Mouse (Mus musculus) cerebellum, postnatal 36 days (tissue): ENCODE results near the gene Aplp2.

Experiments used
- DNase-seq, 2 experiments: peaks; one replicate each; pipeline ENCODE4 v3.0.0; 2021 to 2022; ENCODE audit warnings: mixed read lengths in 2 of 2

The Aplp2 gene

DNA sequence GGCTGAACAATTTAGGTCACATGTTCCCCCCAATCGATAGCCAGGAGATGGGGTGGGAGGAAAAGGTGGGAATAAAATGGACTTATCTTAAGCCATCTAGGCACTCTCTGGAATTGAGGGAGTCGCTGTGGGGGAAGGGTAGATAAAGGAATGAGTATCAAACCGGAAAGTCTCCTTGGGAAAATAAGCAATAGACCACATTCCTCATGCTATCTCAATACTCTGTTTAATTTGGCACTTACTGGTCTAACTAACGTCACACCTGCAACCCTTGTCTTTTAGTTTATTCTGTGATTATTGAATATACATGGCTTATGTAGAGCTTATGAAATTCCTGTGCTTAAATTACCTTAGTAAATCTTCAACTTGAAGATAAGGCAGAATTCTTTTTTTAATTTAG, 11.9 kb upstream of the Aplp2 start:
- DNase-seq = no peak

GRCm38 (mm10) chr9:31221170-31221569, 9.6 kb upstream of the Aplp2 start:
- no peak for DNase-seq

DNA sequence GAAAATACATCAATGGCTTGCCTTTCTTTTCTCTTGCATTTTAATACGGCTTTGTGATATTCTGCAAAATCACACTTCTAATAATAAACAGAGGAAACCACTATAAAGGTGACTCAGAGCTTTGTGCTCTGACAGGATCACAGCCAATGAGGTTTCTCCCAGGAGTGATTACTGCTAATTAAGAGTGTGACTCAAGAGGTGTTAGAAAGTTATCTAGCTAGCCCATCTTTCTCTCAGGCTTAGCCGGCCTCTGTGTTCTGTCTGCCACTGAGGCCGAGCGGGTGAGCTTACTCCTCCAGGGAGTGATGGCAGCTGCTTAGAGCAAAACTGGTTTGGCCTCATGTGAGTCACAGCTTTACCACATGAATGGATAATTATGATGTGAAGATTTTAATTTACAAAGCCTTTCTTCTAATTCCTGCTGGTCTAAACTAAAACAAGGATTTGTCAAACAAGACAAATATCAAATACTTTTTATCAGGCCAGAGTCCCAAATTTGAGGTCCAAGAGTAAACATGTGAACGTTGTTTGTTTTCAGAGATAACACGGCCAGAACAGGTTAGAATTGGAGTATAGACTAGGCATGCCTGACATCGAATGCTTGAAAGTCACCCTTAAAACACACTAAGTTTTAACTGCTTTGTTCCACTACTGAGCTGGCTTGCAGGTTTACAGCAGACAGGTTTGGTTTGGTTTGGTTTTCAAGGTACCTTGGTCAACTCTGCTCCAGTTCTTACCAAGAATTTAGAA, 6.2 kb upstream of the Aplp2 start:
- DNase-seq = no peak

- no peak for DNase-seq
These were observed 939 bp upstream of the Aplp2 start for GRCm38 (mm10) chr9:31212500-31213008.

DNA sequence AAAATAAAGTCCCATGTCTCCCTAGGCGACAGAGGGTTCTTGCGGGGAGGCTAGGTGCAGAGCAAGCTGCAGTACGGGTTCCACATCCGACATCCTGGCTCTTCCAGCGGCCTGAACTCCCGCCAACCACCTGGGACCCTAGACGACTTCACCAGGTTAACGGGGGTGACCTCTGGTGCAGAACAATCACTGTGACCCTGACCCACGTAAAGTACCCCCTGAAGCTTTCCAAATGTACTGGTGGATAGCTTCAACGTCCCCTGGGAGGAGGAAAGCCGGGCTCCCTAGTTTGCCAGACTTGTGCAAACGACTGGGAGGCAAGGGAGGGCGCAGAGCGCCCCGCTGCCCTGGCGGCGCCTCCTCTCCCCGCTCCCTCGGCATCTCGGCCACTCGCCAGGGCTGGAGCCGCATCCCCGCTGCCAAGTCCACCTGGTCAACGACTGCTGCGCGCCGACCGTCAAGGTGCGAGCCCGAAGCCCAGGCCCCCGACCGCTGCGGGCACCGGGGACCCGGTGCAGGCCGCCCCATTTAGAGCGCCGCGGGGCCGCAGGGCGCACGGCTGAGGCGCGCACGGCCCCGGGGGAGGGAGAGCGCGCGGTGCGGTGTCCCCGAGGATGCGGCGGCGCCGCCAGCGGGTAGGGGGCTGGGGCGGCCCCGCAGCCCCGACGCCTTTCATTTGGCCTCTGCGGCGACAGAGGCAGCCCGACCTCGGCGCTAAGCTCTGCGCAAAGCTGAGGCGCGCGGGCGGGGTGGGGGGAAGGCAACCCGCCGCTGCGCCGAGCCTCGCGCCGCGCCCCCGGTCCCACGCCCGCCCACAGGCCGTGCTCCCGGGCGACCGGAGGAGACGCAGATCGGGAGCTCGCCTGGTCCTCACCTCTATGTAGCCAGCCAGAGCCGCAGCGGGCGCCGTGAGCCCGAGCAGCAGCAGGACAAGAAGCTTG, 596 bp downstream of the Aplp2 start:
- DNase-seq = peak; percentile 71 to 78

- no peak for DNase-seq
These were observed 1.5 kb downstream of the Aplp2 start for GRCm38 (mm10) chr9:31210163-31210562.

DNA sequence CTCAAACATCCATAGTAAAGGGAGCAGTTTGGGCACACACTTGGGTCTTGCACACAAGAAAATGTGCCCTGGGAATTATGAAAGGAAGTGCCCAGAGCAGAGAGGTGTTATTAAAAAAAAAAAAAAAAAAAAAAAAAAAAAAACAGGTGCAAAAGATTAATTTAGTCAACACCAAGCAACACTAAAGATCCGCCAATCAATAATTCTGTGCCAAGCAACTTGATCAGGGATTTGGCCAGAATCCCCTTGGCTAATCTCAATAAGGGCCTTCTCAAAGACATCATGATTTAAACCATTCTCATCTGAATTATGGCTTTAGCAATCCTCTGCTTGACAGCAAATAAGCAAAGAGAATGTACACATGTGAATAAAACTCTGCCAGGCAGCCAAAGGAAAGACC, 2.1 kb downstream of the Aplp2 start:
- DNase-seq = no peak

- DNase-seq = peak; percentile 67 to 69
These were observed 3.9 kb downstream of the Aplp2 start for GRCm38 (mm10) chr9:31207732-31208131.

GRCm38 (mm10) chr9:31204722-31205121, 6.9 kb downstream of the Aplp2 start:
- DNase-seq = no peak

DNA sequence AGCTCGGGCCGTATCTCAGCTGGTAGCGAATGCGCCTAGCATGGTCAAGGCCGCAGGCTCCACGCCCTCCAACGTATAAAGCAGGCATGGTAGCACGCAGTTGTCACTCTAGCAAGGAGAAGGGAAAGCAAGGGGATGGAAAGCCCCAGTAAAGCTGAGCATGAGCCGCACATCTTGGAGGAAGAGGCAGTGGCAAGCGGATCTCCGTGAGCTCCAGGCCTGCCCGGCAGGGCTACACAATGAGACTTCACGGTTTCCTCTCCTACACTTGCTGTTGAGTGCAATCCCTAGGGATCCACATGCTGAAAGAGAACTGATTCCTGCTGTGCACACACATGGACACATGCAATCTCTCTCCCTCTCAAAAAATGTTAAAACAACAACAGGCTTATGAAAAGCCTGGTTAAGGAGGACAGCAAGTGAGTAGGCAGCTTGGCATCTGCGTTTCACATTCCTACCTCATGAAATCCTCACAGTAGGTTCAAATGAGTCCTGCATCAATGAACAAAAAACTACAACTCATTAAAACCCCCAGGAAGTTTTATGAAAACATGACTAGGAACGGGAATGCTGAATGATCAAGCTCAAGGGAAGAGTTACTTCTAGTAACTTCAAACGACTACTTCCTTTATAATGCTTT, 7.9 kb downstream of the Aplp2 start:
- no peak for DNase-seq

GRCm38 (mm10) chr9:31203068-31203467, 8.5 kb downstream of the Aplp2 start:
- no peak for DNase-seq

DNA sequence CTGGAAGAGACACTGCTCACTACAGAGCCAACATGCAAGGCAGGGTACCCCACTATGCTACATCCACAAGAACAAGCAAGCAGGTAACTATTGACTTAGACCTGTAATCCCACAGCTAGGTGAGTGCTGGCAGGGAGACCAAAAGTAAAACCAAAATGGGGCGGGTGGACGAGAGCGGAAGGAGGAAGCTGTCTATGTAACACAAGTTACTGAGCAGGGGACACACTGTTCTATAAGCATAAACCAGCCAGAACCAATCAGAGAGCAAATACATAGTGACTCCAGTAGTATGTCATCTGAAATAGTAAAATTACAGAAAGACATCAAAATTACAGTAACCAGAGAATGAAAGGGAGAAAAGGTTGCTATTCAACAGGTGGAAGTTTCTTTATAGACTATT, 13.0 kb downstream of the Aplp2 start:
- no peak for DNase-seq

- DNase-seq = no peak
These were observed 13.8 kb downstream of the Aplp2 start for GRCm38 (mm10) chr9:31197782-31198181.

- no peak for DNase-seq
These were observed 14.9 kb downstream of the Aplp2 start for GRCm38 (mm10) chr9:31196742-31197141.

- DNase-seq = no peak
These were observed 16.0 kb downstream of the Aplp2 start for GRCm38 (mm10) chr9:31195573-31195972.

- no peak for DNase-seq
These were observed 19.2 kb downstream of the Aplp2 start for GRCm38 (mm10) chr9:31192378-31192777.

DNA sequence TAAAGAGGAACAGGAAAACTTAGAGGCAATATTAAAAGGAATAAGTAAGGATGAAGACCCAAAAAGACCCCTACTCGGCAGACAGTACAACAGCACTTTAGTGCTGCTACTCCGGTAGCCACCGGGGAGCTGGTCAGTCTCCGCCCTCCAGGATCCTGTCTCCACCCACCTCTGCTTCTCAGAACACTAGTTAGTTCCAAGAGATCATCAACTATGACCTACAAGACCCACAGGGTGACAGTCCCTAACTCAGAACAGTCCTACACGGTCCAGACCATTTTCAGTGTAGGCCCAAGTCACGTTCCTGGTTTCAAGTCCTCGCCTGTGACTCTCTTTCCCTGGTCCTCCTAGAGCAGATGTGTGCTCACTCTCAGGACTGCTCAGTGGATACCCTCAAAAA, 20.1 kb downstream of the Aplp2 start:
- no peak for DNase-seq

GRCm38 (mm10) chr9:31189194-31189593, 22.4 kb downstream of the Aplp2 start:
- DNase-seq = no peak

GRCm38 (mm10) chr9:31184439-31184838, 27.2 kb downstream of the Aplp2 start:
- no peak for DNase-seq

DNA sequence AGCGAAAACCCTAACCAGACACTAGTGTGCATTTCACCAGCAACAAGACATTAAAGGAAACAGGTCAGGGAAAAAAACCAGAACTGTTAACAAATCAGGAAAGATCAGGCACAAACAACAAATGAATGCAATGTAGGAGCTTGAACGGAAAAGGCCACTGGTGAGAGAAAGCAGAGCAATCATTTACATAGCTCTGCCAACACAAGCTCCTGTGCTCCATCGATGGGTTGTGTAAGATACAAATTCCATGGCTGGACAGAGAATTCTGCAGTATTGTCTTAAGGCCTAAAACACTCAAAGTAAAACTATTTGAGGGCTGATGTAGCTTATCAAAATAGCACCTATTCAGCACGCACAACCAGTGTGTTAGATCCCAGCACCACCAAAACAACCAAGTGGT, 28.6 kb downstream of the Aplp2 start:
- no peak for DNase-seq

DNA sequence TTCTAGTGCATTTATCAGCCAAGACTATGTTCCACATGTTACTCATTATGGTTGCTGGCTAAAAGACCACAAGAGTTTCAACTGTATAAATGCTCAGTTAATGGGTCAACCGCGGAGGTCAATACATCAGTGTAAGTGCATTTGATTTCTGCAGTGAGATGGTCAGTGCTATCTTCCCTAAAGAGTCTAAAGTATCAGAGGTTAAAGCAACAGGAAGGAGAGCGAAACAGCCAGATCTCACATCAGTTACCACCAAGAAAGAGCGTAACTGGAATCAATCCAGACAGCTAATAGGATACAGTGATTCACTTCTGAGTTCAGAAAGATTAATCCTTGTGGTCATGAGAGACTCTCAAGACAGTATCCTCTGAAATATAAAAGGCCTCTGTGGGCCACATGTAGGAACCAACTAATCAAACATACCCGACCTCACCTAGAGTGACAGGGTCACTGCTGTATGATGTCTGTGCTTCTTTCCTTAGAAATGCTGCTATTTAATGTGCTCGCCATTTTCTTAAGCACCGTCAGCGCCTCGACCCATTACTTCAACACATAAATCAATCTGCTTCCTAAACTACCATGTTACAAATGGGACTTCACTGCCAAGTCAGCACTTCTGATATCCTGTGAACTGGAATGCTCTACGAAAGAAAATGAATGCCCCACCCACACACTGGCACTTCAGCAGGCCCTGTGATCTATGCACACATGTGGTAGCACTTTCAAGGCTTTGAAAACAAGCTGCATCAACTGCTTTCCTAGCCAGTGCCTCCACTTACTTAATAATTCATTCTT, 30.1 kb downstream of the Aplp2 start:
- DNase-seq = no peak

DNA sequence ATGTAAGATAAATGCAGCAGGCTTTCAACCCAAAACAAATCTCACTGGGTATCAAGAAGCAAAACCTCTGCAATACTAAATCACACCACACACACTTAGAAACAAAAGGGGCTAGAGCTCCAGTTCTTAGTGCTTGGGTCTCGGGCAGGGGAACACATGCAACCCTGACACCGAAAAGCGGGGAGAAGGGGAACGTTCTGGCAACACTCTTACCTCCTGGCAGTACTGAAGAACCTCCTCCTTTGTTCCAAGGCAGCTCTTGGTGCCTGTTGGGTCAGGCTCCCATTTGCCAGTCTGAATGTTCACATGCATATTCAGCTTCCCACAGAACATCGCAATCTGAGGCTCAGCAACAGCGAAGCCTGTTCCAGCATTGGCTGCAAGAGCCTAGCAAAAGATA, 33.9 kb downstream of the Aplp2 start:
- DNase-seq = no peak
